Mouse (Mus musculus) bone marrow, adult 2 months (tissue): ENCODE data around the gene Dusp2. TPM values are rescaled to one million over a fixed set of nuclear protein-coding genes. Genes with fewer than 3 reads are reported as not detected.

Experiments used
- H3K27ac ChIP-seq: fragments of 200-500 bp; 2 replicates; pipeline ENCODE4 v1.5.1; 2012; ENCODE audit warnings: low read depth, mild to moderate bottlenecking, control low read depth, inconsistent platforms, low read length; ENCODE audit not compliant: control insufficient read depth, poor library complexity, insufficient read depth
- H3K4me1 ChIP-seq: fragments of 200-500 bp; 2 replicates; pipeline ENCODE4 v1.6.1; 2011; ENCODE audit warnings: low read length; ENCODE audit not compliant: control insufficient read depth, insufficient read depth
- H3K4me3 ChIP-seq: fragments of 200-500 bp; replicated peaks from 2 replicates; pipeline ENCODE3; 2011; ENCODE audit warnings: mild to moderate bottlenecking, low read depth, low read length, control low read depth; ENCODE audit not compliant: control insufficient read depth
- CTCF ChIP-seq: fragments of 200-500 bp; IDR thresholded peaks from 2 replicates; pipeline ENCODE4 v1.5.1; 2011; ENCODE audit warnings: low read length, control low read depth; ENCODE audit not compliant: control insufficient read depth, insufficient read depth
- POLR2A ChIP-seq: fragments of 200-500 bp; IDR thresholded peaks from 2 replicates; pipeline ENCODE4 v1.6.1; 2011; ENCODE audit warnings: low read depth, mild to moderate bottlenecking, control low read depth, low read length, borderline replicate concordance; ENCODE audit not compliant: control insufficient read depth
- WGBS: fragments of 180-500 bp; shearing (Covaris S2); methylation state at CpG from one replicate; pipeline ENCODE4 v1.1.7; 2018; 5-methylcytosine and 5-hydroxymethylcytosine counted together
- polyA plus RNA-seq: library from polyadenylated mRNA; stranded (reverse); fragments of >200 nt; gene quantifications from 2 replicates; pipeline ENCODE4 v1.2.4, GENCODE M21; 2011; ENCODE audit warnings: low replicate concordance; ENCODE audit not compliant: missing spikeins, insufficient read depth, insufficient read length

Dusp2 gene
- polyA plus RNA-seq, 1 experiment, result 23.2 TPM

- TF ChIP-seq POLR2A (no peak), CTCF (no peak)
- no peak overlapping the region for H3K27ac ChIP-seq
- no peak overlapping the region for H3K4me3 ChIP-seq
- 52% methylated on average over 3 of the region's 3 CpGs for WGBS
- H3K4me1 ChIP-seq, result no peaks in the 10 kb centered on the region
Measured at GRCm38 (mm10) chr2:127375087-127375486, 39.1 kb downstream of the Dusp2 start.

- Histone ChIP-seq H3K27ac (no peak overlapping the region), H3K4me3 (no peak overlapping the region), H3K4me1 (no peaks in the 10 kb centered on the region)
- WGBS, result 13% methylated on average over 7 of the region's 7 CpGs
- TF ChIP-seq POLR2A (no peak), CTCF (peak; percentile 56; the same call in 1 of the 2 replicates)
Measured at GRCm38 (mm10) chr2:127375759-127376341, 39.9 kb downstream of the Dusp2 start.

GRCm38 (mm10) chr2:127376423-127377051 is 40.6 kb downstream of the Dusp2 start:
- Histone ChIP-seq H3K27ac (no peak overlapping the region), H3K4me1 (no peaks in the 10 kb centered on the region), H3K4me3 (no peak overlapping the region)

GRCm38 (mm10) chr2:127377942-127378610 is 42.1 kb downstream of the Dusp2 start:
- Histone ChIP-seq H3K4me3 (no peak overlapping the region), H3K27ac (no peak overlapping the region), H3K4me1 (no peaks in the 10 kb centered on the region)
- TF ChIP-seq CTCF, result no peak
- WGBS, result 57% methylated on average over 7 of the region's 7 CpGs

More at GRCm38 (mm10) chr2:127376423-127377051, 40.6 kb downstream of the Dusp2 start:
- TF ChIP-seq CTCF (no peak), POLR2A (no peak)
- WGBS, result 80% methylated on average over 6 of the region's 6 CpGs

- Histone ChIP-seq H3K4me3 (no peak overlapping the region), H3K4me1 (no peaks in the 10 kb centered on the region), H3K27ac (no peak overlapping the region)
- 74% methylated on average over 7 of the region's 7 CpGs for WGBS
- no peak for TF ChIP-seq POLR2A
- no peak for TF ChIP-seq CTCF
Measured at GRCm38 (mm10) chr2:127378611-127378990, 42.6 kb downstream of the Dusp2 start.

GRCm38 (mm10) chr2:127379250-127379649 is 43.3 kb downstream of the Dusp2 start:
- 71% methylated on average over 3 of the region's 3 CpGs for WGBS
- Histone ChIP-seq H3K4me1 (no peaks in the 10 kb centered on the region), H3K4me3 (no peak overlapping the region), H3K27ac (no peak overlapping the region)
- TF ChIP-seq CTCF (no peak), POLR2A (no peak)

- no peak overlapping the region for H3K27ac ChIP-seq
- H3K4me3 ChIP-seq, result no peak overlapping the region
- TF ChIP-seq CTCF (no peak), POLR2A (no peak)
- no peaks in the 10 kb centered on the region for H3K4me1 ChIP-seq
- WGBS, result 75% methylated on average over 7 of the region's 7 CpGs
Measured at GRCm38 (mm10) chr2:127383881-127384280, 47.9 kb downstream of the Dusp2 start.

- H3K4me3 ChIP-seq, result no peak overlapping the region
- no peak overlapping the region for H3K27ac ChIP-seq
- TF ChIP-seq POLR2A (no peak), CTCF (no peak)
- WGBS, result 54% methylated on average over 2 of the region's 2 CpGs
- no peaks in the 10 kb centered on the region; the same call in 1 of the 2 replicates for H3K4me1 ChIP-seq
Measured at GRCm38 (mm10) chr2:127387521-127387920, 51.6 kb downstream of the Dusp2 start.

Other genes starting within 250 kb of the Dusp2 start
- gene Ncaph, start 202.2 kb upstream of the Dusp2 start, polyA plus RNA-seq, result 36.2 and 41.6 TPM in 2 replicates
- 5.4 and 7.6 TPM in 2 replicates for gene Itpripl1, start 192.7 kb upstream of the Dusp2 start, polyA plus RNA-seq
- gene 1810024B03Rik, start 127.9 kb upstream of the Dusp2 start, polyA plus RNA-seq, result 0.54 and 2.3 TPM in 2 replicates
- gene Snrnp200, start 127.8 kb upstream of the Dusp2 start, polyA plus RNA-seq, result 14.3 and 29.0 TPM in 2 replicates
- gene Ciao1, start 88.3 kb upstream of the Dusp2 start, polyA plus RNA-seq, result 24.9 and 26.9 TPM in 2 replicates
- 16.0 and 27.7 TPM in 2 replicates for gene Tmem127, start 88.3 kb upstream of the Dusp2 start, polyA plus RNA-seq
- gene Stard7, start 65.9 kb upstream of the Dusp2 start, polyA plus RNA-seq, result 23.7 and 25.4 TPM in 2 replicates
- gene Astl, start 2.5 kb downstream of the Dusp2 start, polyA plus RNA-seq, result not detected in 2 replicates
- 0.74 TPM in 1 of 2 replicates, not detected in the other for gene Adra2b, start 27.0 kb downstream of the Dusp2 start, polyA plus RNA-seq
- gene Gpat2, start 89.0 kb downstream of the Dusp2 start, polyA plus RNA-seq, result not detected in 2 replicates
- 9.5 and 14.6 TPM in 2 replicates for gene Fahd2a, start 108.4 kb downstream of the Dusp2 start, polyA plus RNA-seq
- gene Kcnip3, start 185.9 kb downstream of the Dusp2 start, polyA plus RNA-seq, result 1.5 TPM in 2 replicates
- gene Prom2, start 205.3 kb downstream of the Dusp2 start, polyA plus RNA-seq, result not detected in 2 replicates